Mouse (Mus musculus): ENCODE measurements around the gene Zbtb40. TPM values are rescaled to one million over a fixed set of nuclear protein-coding genes. Genes with fewer than 3 reads are reported as not detected.

Zbtb40 gene
- 2.9 and 3.9 TPM in 2 replicates for polyA plus RNA-seq (2012; rRNA removed)

GRCm38 (mm10) chr4:137048550-137049032 is at the start of gene Zbtb40:
Gene Zbtb40, minus strand, starts transcription at chr4:137048801.

GRCm38 (mm10) chr4:136956751-136957446 is 91.7 kb downstream of the Zbtb40 start, which contains the start of gene Epha8:
Gene Epha8, minus strand, starts transcription at chr4:136956816.

Other genes with a start within 250 kb of the Zbtb40 start
- 12.2 and 13.5 TPM in 2 replicates for gene Ephb2, start 212.8 kb downstream of the Zbtb40 start, polyA plus RNA-seq (2012; rRNA removed)
- gene C1qb, start 162.6 kb downstream of the Zbtb40 start, polyA plus RNA-seq (2012; rRNA removed): 36.3 and 46.5 TPM in 2 replicates
- gene C1qc, start 155.7 kb downstream of the Zbtb40 start, polyA plus RNA-seq (2012; rRNA removed): 63.5 and 96.5 TPM in 2 replicates
- 36.0 and 53.0 TPM in 2 replicates for gene C1qa, start 150.0 kb downstream of the Zbtb40 start, polyA plus RNA-seq (2012; rRNA removed)
- 0.17 and 0.31 TPM in 2 replicates for gene Epha8, start 92.0 kb downstream of the Zbtb40 start, polyA plus RNA-seq (2012; rRNA removed)
- gene Wnt4, start 228.7 kb upstream of the Zbtb40 start, polyA plus RNA-seq (2012; rRNA removed): 9.6 and 13.1 TPM in 2 replicates

Data from stomach, adult 2 months (tissue).